25 mouse cellular contexts compared by ENCODE assay signal in the genomic region with DNA sequence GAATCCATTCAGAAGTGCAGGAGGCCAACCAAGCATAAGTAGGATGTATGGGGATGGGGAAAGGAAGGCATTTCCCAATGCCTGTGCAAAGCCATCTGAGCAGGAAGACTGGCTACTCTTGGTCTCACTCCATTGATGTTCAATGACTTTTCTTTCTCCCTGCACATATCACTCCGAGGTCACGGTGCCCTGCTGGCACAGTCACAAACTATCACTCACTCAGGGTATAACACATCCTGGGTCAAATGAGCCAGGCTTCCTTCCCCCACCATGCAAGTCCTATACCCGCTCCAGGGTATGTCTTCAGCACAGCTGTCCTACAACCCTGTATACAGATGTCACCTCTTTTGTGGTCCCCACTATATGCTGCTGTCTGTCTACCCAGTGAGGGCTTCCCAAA. TPM values are rescaled to one million over a fixed set of nuclear protein-coding genes. Genes with fewer than 3 reads are reported as not detected.
DNase-seq lines count a peak whose midpoint lies in the region; ATAC-seq and TF ChIP-seq lines count a peak whose summit lies in the region.
"Had no signal": no experiment of that assay in that cellular context is flagged by ENCODE, and none has a peak within 500 bp of the region (broad histone marks: within the 10 kb centered on the region; RNA-seq: fewer than 3 reads in every experiment).

No protein-coding gene starts in this region.

- no peaks in the 10 kb centered on the region for H3K9me3 ChIP-seq in forebrain, embryonic 13.5 days (replicated peaks)
- no peaks in the 10 kb centered on the region for H3K9me3 ChIP-seq in forebrain, embryonic 14.5 days (replicated peaks; ENCODE audit: control insufficient read depth, low read length)
- H3K9me3 ChIP-seq in intestine, embryonic 16.5 days (ENCODE audit: control insufficient read depth, low read length), result no peaks in the 10 kb centered on the region
- H3K9me3 ChIP-seq: embryonic facial prominence, embryonic 13.5 days; heart, embryonic 13.5 days; kidney, embryonic 15.5 days; limb, embryonic 13.5 days; lung, embryonic 15.5 days; midbrain, embryonic 12.5 days; stomach, embryonic 15.5 days had no signal

- H3K36me3 ChIP-seq in forebrain, embryonic 13.5 days (ENCODE audit: poor library complexity, severe bottlenecking), result peaks cover 37% of the 10 kb centered on the region
- peaks cover 41% of the 10 kb centered on the region for H3K36me3 ChIP-seq in forebrain, embryonic 14.5 days (ENCODE audit: control insufficient read depth, insufficient read depth, low read length)
- H3K36me3 ChIP-seq in intestine, embryonic 16.5 days (ENCODE audit: control insufficient read depth, insufficient read depth, low read length), result peaks cover 3% of the 10 kb centered on the region; the same call in 1 of the 2 replicates

- 0 out of 2 replicates have a peak overlapping the region, but pooled peaks have one; percentile 12 for H3K9ac ChIP-seq in forebrain, embryonic 13.5 days
- no peak overlapping the region for H3K9ac ChIP-seq in forebrain, embryonic 14.5 days (ENCODE audit: low read length)
- no peak overlapping the region for H3K9ac ChIP-seq in intestine, embryonic 16.5 days (ENCODE audit: low read depth, low read length)
- H3K9ac ChIP-seq: embryonic facial prominence, embryonic 13.5 days; heart, embryonic 13.5 days; kidney, embryonic 15.5 days; limb, embryonic 13.5 days; liver, embryonic 14.5 days; lung, embryonic 15.5 days; midbrain, embryonic 12.5 days; stomach, embryonic 15.5 days had no signal

- 92% methylated on average over 3 of the region's 3 CpGs for WGBS in forebrain, embryonic 13.5 days
- WGBS in forebrain, embryonic 14.5 days, result 89% methylated on average over 3 of the region's 3 CpGs
- 96% methylated on average over 3 of the region's 3 CpGs for WGBS in intestine, embryonic 16.5 days

- intact Hi-C loops in left cerebral cortex, adult 2 months (cut with DNase I), result no loop called here
- intact Hi-C loops in left cerebral cortex, postnatal 4 days (cut with DNase I), result no loop called here

- H3K27me3 ChIP-seq in forebrain, embryonic 13.5 days, result no peaks in the 10 kb centered on the region
- no peaks in the 10 kb centered on the region for H3K27me3 ChIP-seq in forebrain, embryonic 14.5 days (replicated peaks; ENCODE audit: control insufficient read depth, insufficient read depth, low read length)
- no peaks in the 10 kb centered on the region for H3K27me3 ChIP-seq in intestine, embryonic 16.5 days (replicated peaks; ENCODE audit: control insufficient read depth, insufficient read depth, low read length)
- H3K27me3 ChIP-seq: embryonic facial prominence, embryonic 13.5 days; heart, embryonic 13.5 days; kidney, embryonic 15.5 days; limb, embryonic 13.5 days; lung, embryonic 15.5 days; midbrain, embryonic 12.5 days; Patski; stomach, embryonic 15.5 days had no signal

- no peak overlapping the region for H3K4me3 ChIP-seq in forebrain, embryonic 13.5 days
- no peak overlapping the region for H3K4me3 ChIP-seq in forebrain, embryonic 14.5 days (ENCODE audit: low read depth, low read length)
- peak overlapping the region; percentile 11; the same call in 1 of the 2 replicates for H3K4me3 ChIP-seq in left cerebral cortex, adult 2 months
- H3K4me3 ChIP-seq in cortical plate, adult 2 months (ENCODE audit: insufficient read depth, low read length), result no peak overlapping the region
- H3K4me3 ChIP-seq in intestine, embryonic 16.5 days (ENCODE audit: low read length), result no peak overlapping the region
- H3K4me3 ChIP-seq: embryonic facial prominence, embryonic 13.5 days; heart, embryonic 13.5 days; kidney, embryonic 15.5 days; limb, embryonic 13.5 days; lung, embryonic 15.5 days; midbrain, embryonic 12.5 days; stomach, embryonic 15.5 days had no signal

- 0 out of 2 replicates have a peak overlapping the region, but pooled peaks have one; percentile 41 for H3K27ac ChIP-seq in forebrain, embryonic 13.5 days
- no peak overlapping the region for H3K27ac ChIP-seq in forebrain, embryonic 14.5 days (ENCODE audit: low read depth, low read length)
- peak overlapping the region; percentile 86 for H3K27ac ChIP-seq in left cerebral cortex, adult 2 months
- peak overlapping the region; percentile 43 for H3K27ac ChIP-seq in cortical plate, adult 2 months (ENCODE audit: insufficient read depth, low read length)
- no peak overlapping the region for H3K27ac ChIP-seq in intestine, embryonic 16.5 days (ENCODE audit: low read length)
- H3K27ac ChIP-seq: embryonic facial prominence, embryonic 13.5 days; heart, embryonic 13.5 days; kidney, embryonic 15.5 days; limb, embryonic 13.5 days; liver, embryonic 14.5 days; lung, embryonic 15.5 days; midbrain, embryonic 12.5 days; stomach, embryonic 15.5 days had no signal

- no peak for TF ChIP-seq CTCF in left cerebral cortex, adult 2 months (IDR thresholded peaks at IDR 0.05)
- TF ChIP-seq CTCF in cortical plate, adult 2 months (IDR thresholded peaks at IDR 0.05; ENCODE audit: extremely low read depth, insufficient read depth, low read length), result no peak

- no peak for ATAC-seq in forebrain, embryonic 13.5 days
- ATAC-seq in forebrain, embryonic 14.5 days, result no peak
- ATAC-seq in intestine, embryonic 16.5 days, result no peak
- ATAC-seq: CD4-positive, CD25-positive, alpha-beta regulatory T cell, adult 4 months; intestine, postnatal 0 days; Patski had no signal

- H3K4me1 ChIP-seq in forebrain, embryonic 13.5 days, result peaks cover 38% of the 10 kb centered on the region
- H3K4me1 ChIP-seq in forebrain, embryonic 14.5 days (ENCODE audit: control insufficient read depth, insufficient read depth, low read length), result peaks cover 11% of the 10 kb centered on the region
- H3K4me1 ChIP-seq in cortical plate, adult 2 months (ENCODE audit: control insufficient read depth, insufficient read depth, low read length), result peaks cover 21% of the 10 kb centered on the region
- H3K4me1 ChIP-seq in intestine, embryonic 16.5 days (ENCODE audit: control insufficient read depth, insufficient read depth, low read length), result peaks cover 3% of the 10 kb centered on the region; the same call in 1 of the 2 replicates
- H3K4me1 ChIP-seq: lung, embryonic 15.5 days had no signal

- no peak for DNase-seq in forebrain, embryonic 14.5 days (ENCODE audit: low spot score)
- DNase-seq in left cerebral cortex, adult 2 months (ENCODE audit: extremely low spot score in 1 of 2, low spot score in 2 of 2), result no peak
- DNase-seq in left cerebral cortex, postnatal 4 days, result no peak
- DNase-seq in adrenal gland, adult 2 months, result peak; percentile 79
- no peak for DNase-seq in cerebellum, adult 8-10 months
- DNase-seq: heart, adult 11 months; lung, postnatal 4 days; thymus, adult 2 months had no signal

- H3K4me2 ChIP-seq in forebrain, embryonic 13.5 days, result 0 out of 2 replicates have a peak overlapping the region, but pooled peaks have one; percentile 10
- H3K4me2 ChIP-seq in forebrain, embryonic 14.5 days (ENCODE audit: low read length), result no peak overlapping the region
- H3K4me2 ChIP-seq in intestine, embryonic 16.5 days (ENCODE audit: low read depth, low read length), result no peak overlapping the region
- H3K4me2 ChIP-seq: embryonic facial prominence, embryonic 13.5 days; heart, embryonic 13.5 days; kidney, embryonic 15.5 days; limb, embryonic 13.5 days; lung, embryonic 15.5 days; midbrain, embryonic 12.5 days; stomach, embryonic 15.5 days had no signal

- no peak for TF ChIP-seq POLR2A in cortical plate, adult 2 months (IDR thresholded peaks at IDR 0.05; ENCODE audit: extremely low read depth, insufficient read depth, low read length)

RNA-seq across cellular contexts. Expression of gene 5031439G07Rik, which starts 30.0 kb away (rescaled TPM):
- polyA plus RNA-seq in forebrain, embryonic 13.5 days (2015; fragmentation: Nextera tagmentation; extraction: Ambion mirVana), result 14.1 and 14.7 TPM in 2 replicates
- polyA plus RNA-seq in forebrain, embryonic 14.5 days (2014; fragmentation: Nextera tagmentation; extraction: Ambion mirVana), result 14.1 and 16.1 TPM in 2 replicates
- 10 to 100 TPM; 72.8 to 94.8 TPM for total RNA-seq in left cerebral cortex, adult 2 months (2021)
- total RNA-seq in left cerebral cortex, postnatal 4 days (2021), result 100 to 1,000 TPM; 134 to 161 TPM
- total RNA-seq in adrenal gland, adult 2 months (2021), result 10 to 100 TPM; 24.1 to 41.5 TPM
- polyA plus RNA-seq in adrenal gland, adult 2 months (2012; rRNA removed), result 17.7 and 18.2 TPM in 2 replicates
- 69.1 and 69.7 TPM in 2 replicates for polyA plus RNA-seq in cortical plate, adult 2 months (2012; rRNA removed)
- 7.1 and 8.1 TPM in 2 replicates for polyA plus RNA-seq in intestine, embryonic 16.5 days (2015; fragmentation: Nextera tagmentation; extraction: Ambion mirVana)

RNA-seq across cellular contexts. Expression of gene Nup50, which starts 35.1 kb away (rescaled TPM):
- 41.9 and 44.7 TPM in 2 replicates for polyA plus RNA-seq in forebrain, embryonic 13.5 days (2015; fragmentation: Nextera tagmentation; extraction: Ambion mirVana)
- 28.3 and 33.3 TPM in 2 replicates for polyA plus RNA-seq in forebrain, embryonic 14.5 days (2014; fragmentation: Nextera tagmentation; extraction: Ambion mirVana)
- 10 to 100 TPM; 32.0 to 33.2 TPM for total RNA-seq in left cerebral cortex, adult 2 months (2021)
- 10 to 100 TPM; 30.5 to 33.9 TPM for total RNA-seq in left cerebral cortex, postnatal 4 days (2021)
- 10 to 100 TPM; 31.8 to 44.1 TPM for total RNA-seq in adrenal gland, adult 2 months (2021)
- polyA plus RNA-seq in adrenal gland, adult 2 months (2012; rRNA removed), result 6.0 and 6.6 TPM in 2 replicates
- polyA plus RNA-seq in cortical plate, adult 2 months (2012; rRNA removed), result 13.3 and 13.7 TPM in 2 replicates
- polyA plus RNA-seq in intestine, embryonic 16.5 days (2015; fragmentation: Nextera tagmentation; extraction: Ambion mirVana), result 31.5 and 32.7 TPM in 2 replicates

RNA-seq across cellular contexts. Expression of gene Gm29666, which starts 38.5 kb away (rescaled TPM):
- 1.1 TPM in 2 replicates for polyA plus RNA-seq in forebrain, embryonic 13.5 days (2015; fragmentation: Nextera tagmentation; extraction: Ambion mirVana)
- 0.30 and 0.40 TPM in 2 replicates for polyA plus RNA-seq in forebrain, embryonic 14.5 days (2014; fragmentation: Nextera tagmentation; extraction: Ambion mirVana)
- 1 to 10 TPM; 1.1 to 1.3 TPM for total RNA-seq in left cerebral cortex, adult 2 months (2021)
- total RNA-seq in left cerebral cortex, postnatal 4 days (2021), result 1 to 10 TPM; 1.6 to 1.7 TPM
- total RNA-seq in adrenal gland, adult 2 months (2021), result under 1 TPM; 0.14 to 0.17 TPM
- polyA plus RNA-seq in adrenal gland, adult 2 months (2012; rRNA removed), result 0.10 and 0.15 TPM in 2 replicates
- 2.1 and 2.6 TPM in 2 replicates for polyA plus RNA-seq in cortical plate, adult 2 months (2012; rRNA removed)
- polyA plus RNA-seq in intestine, embryonic 16.5 days (2015; fragmentation: Nextera tagmentation; extraction: Ambion mirVana), result 0.62 TPM in 2 replicates

RNA-seq across cellular contexts. Expression of gene Upk3a, which starts 58.6 kb away (rescaled TPM):
- polyA plus RNA-seq in forebrain, embryonic 13.5 days (2015; fragmentation: Nextera tagmentation; extraction: Ambion mirVana), result 0.15 and 0.59 TPM in 2 replicates
- polyA plus RNA-seq in forebrain, embryonic 14.5 days (2014; fragmentation: Nextera tagmentation; extraction: Ambion mirVana), result 1.1 and 1.3 TPM in 2 replicates
- total RNA-seq in left cerebral cortex, adult 2 months (2021), result not detected
- under 1 TPM in 1 of 2 experiments, not detected in 1; 0.48 TPM for total RNA-seq in left cerebral cortex, postnatal 4 days (2021)
- total RNA-seq in adrenal gland, adult 2 months (2021), result not detected
- not detected in 2 replicates for polyA plus RNA-seq in adrenal gland, adult 2 months (2012; rRNA removed)
- 0.19 TPM in 2 replicates for polyA plus RNA-seq in cortical plate, adult 2 months (2012; rRNA removed)
- 1.6 and 2.1 TPM in 2 replicates for polyA plus RNA-seq in intestine, embryonic 16.5 days (2015; fragmentation: Nextera tagmentation; extraction: Ambion mirVana)
- total RNA-seq: gastrocnemius, adult 8-10 months; heart, postnatal 25 days; layer of hippocampus, postnatal 14 days had no signal
- polyA plus RNA-seq: CD4-positive, CD25-positive, alpha-beta regulatory T cell, adult 4 months; limb, embryonic 13.5 days; liver, embryonic 14.5 days; Patski had no signal

Comparison
In these comparisons a context has a peak if more than half of its experiments do, and no peak if none do; other contexts are left out.
1. H3K27ac ChIP-seq: peak in forebrain, embryonic 13.5 days (single experiment), left cerebral cortex, adult 2 months (single experiment) and cortical plate, adult 2 months (single experiment); none in forebrain, embryonic 14.5 days (single experiment) and intestine, embryonic 16.5 days (single experiment).